Mouse (Mus musculus) limb, embryonic 12.5 days (tissue): ENCODE measurements at regions not wholly inside any gene's neighbourhood (a gene's known extent, or its start where the extent isn't known, plus 50 kb on each side); places are given as distances from the start of the nearest gene placed in this dataset.
"Not testable (repeated sequence)": the region's sequence is repeated elsewhere in the genome, so short reads cannot be mapped to it uniquely, and the experiment has no call there.

Experiments used
- ATAC-seq: fragments of 200-750 bp; cut with Nextera tagmentation; 2 replicates; pipeline ENCODE4 v1.8.0; 2017; ENCODE audit warnings: low read depth, moderate TSS enrichment; ENCODE audit not compliant: insufficient number of reproducible peaks, insufficient read depth, low FRiP score, low TSS enrichment
- H3K27ac ChIP-seq: fragments of 300-500 bp; sonication (generic); 2 replicates; pipeline ENCODE4 v1.5.1; 2016; ENCODE audit warnings: mild to moderate bottlenecking, moderate library complexity
- H3K27me3 ChIP-seq: fragments of 300-500 bp; sonication (generic); 2 replicates; pipeline ENCODE4 v1.6.1; 2016; ENCODE audit warnings: mild to moderate bottlenecking, moderate library complexity
- H3K36me3 ChIP-seq: fragments of 300-500 bp; sonication (generic); 2 replicates; pipeline ENCODE4 v1.6.1; 2016; ENCODE audit warnings: mild to moderate bottlenecking, moderate library complexity
- H3K4me1 ChIP-seq: fragments of 300-500 bp; sonication (generic); replicated peaks from 2 replicates; pipeline ENCODE4 v1.6.1; 2016
- H3K4me2 ChIP-seq: fragments of 300-500 bp; sonication (generic); 2 replicates; pipeline ENCODE4 v1.6.1; 2016; ENCODE audit warnings: mild to moderate bottlenecking, moderate library complexity
- H3K4me3 ChIP-seq: fragments of 300-500 bp; sonication (generic); replicated peaks from 2 replicates; pipeline ENCODE4 v1.5.1; 2016; ENCODE audit warnings: mild to moderate bottlenecking
- H3K9ac ChIP-seq: fragments of 300-500 bp; sonication (generic); replicated peaks from 2 replicates; pipeline ENCODE4 v1.6.1; 2016; ENCODE audit warnings: mild to moderate bottlenecking, moderate library complexity
- H3K9me3 ChIP-seq: fragments of 300-500 bp; sonication (generic); 2 replicates; pipeline ENCODE4 v1.6.1; 2016; ENCODE audit warnings: mild to moderate bottlenecking, moderate library complexity
- WGBS: fragments of 180-500 bp; shearing (Covaris S2); methylation state at CpG from one replicate; pipeline ENCODE4 v1.1.7; 2016; 5-methylcytosine and 5-hydroxymethylcytosine counted together

DNA sequence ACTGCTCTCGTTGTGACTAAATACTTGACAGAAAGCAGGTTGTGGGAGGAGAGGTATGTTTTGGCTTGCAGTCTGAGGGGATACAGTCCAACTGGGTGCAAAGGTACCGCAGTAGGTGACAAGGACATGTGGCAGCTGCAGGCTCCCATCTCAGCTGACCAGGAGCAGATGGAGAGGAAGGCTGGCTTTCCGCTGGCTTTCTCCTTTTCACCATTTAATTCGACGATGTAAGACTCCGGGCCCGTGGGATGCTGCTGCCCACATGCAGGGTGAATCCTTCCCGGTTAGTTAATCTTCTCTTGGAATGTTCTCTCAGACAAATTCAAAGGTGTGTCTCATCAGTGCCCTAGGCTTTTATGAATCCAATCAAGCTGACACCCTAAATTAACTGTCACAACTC is 676.1 kb upstream of the Gm19410 start:
- no peaks in the 10 kb centered on the region for H3K27me3 ChIP-seq
- no peak overlapping the region for H3K4me3 ChIP-seq
- H3K4me1 ChIP-seq, result no peaks in the 10 kb centered on the region
- H3K9me3 ChIP-seq, result no peaks in the 10 kb centered on the region
- no peak for ATAC-seq
- no peak overlapping the region for H3K27ac ChIP-seq
- H3K36me3 ChIP-seq, result no peaks in the 10 kb centered on the region
- H3K4me2 ChIP-seq, result no peak overlapping the region
- no peak overlapping the region for H3K9ac ChIP-seq
- 90% methylated on average over 8 of the region's 8 CpGs for WGBS

DNA sequence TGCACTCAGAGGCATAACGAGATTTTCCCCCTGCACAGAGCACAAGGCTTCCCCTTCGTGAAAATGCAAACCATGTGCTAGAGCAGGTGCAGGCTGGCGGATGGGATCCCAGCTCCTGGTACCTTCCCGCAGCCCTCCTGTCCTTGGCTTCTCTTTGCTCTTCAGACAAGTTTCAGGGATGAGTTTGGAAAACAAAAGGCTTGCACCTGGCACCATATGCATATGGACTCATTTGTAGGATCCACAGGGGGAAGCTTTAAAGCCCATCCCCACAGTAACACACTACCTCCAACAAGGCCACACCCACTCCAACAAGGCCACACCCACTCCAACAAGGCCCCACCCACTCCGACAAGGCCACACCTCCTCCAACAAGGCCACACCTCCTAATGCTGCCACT is 663.9 kb upstream of the Gm19410 start:
- 69% methylated on average over 5 of the region's 5 CpGs for WGBS
- no peaks in the 10 kb centered on the region for H3K4me1 ChIP-seq

DNA sequence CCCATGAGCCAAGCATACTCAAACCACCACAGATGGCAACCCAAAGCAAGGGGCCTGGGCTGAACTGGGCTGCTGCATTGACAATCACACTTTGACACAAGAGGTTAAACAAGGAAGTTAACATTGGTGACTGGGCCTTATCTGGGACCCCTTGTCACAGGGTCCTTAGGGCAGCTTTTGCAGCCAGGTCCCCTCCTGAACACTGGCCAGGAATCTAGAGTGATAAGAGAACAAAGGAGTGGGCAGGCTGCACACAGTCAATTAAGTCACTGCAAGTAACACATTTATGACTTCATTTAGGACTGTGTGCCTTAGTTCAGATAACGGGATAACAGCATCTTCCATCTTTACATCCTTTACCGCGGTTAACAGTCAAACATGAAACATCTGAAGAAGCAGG is 663.5 kb upstream of the Gm19410 start:
- not testable (repeated sequence) for H3K4me1 ChIP-seq

More for the DNA sequence above, 663.9 kb upstream of the Gm19410 start:
- H3K4me2 ChIP-seq, result no peak overlapping the region
- H3K36me3 ChIP-seq, result no peaks in the 10 kb centered on the region
- H3K27ac ChIP-seq, result no peak overlapping the region
- H3K9me3 ChIP-seq, result 0 out of 2 replicates have a peak, but pooled peaks cover 4% of the 10 kb centered on the region
- no peak overlapping the region for H3K4me3 ChIP-seq
- H3K27me3 ChIP-seq, result no peaks in the 10 kb centered on the region
- ATAC-seq, result no peak
- H3K9ac ChIP-seq, result no peak overlapping the region

DNA sequence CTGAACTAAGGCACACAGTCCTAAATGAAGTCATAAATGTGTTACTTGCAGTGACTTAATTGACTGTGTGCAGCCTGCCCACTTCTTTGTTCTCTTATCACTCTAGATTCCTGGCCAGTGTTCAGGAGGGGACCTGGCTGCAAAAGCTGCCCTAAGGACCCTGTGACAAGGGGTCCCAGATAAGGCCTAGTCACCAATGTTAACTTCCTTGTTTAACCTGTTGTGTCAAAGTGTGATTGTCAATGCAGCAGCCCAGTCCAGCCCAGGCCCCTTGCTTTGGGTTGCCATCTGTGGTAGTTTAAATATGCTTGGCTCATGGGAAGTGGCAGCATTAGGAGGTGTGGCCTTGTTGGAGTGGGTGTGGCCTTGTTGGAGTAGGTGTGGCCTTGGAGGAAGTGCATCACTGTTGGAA is 661.1 kb upstream of the Gm19410 start:
- H3K9ac ChIP-seq, H3K27ac ChIP-seq, H3K36me3 ChIP-seq, H3K27me3 ChIP-seq, H3K4me1 ChIP-seq, H3K9me3 ChIP-seq, ATAC-seq, H3K4me2 ChIP-seq, H3K4me3 ChIP-seq: not testable (repeated sequence)

More for the DNA sequence above, 663.5 kb upstream of the Gm19410 start:
- ATAC-seq, H3K9ac ChIP-seq, H3K4me3 ChIP-seq, H3K9me3 ChIP-seq, H3K27ac ChIP-seq, H3K4me2 ChIP-seq, H3K27me3 ChIP-seq, H3K36me3 ChIP-seq: not testable (repeated sequence)
- WGBS, result 66% methylated on average over 3 of the region's 3 CpGs

DNA sequence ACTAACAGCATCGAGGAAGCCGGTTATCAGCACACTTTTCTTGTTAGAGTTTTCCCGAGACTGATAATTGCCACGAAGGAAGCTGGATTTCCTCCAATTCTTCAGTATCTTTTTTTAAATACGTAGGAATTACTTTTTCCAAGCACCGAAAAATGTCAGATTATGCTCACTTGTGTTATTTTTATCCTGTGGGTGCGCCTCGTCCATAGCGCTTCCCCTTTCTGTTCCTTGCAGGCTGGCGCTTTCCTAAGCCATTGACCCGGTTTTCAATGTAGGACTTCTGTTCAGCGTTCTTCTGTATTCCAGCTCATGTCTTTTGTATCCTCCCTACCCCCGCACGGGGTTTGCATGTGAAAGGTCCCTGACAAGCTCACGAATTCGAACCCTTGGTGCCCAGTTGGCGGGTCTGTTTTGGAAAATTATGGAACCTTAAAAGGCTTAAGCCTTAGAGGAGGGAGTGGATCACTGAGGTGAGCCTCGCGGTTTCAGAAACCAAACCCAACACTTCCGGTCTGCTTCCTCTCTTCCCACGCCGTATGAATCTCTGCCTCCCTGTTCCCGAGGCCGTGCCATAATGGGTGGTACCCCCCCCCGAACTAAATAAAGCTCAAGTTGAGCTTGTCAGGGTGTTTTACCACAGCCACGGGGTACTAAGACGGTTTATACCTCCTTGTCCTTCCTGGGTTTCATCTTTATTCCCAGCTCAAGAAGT is 655.9 kb upstream of the Gm19410 start:
- 86% methylated on average over 27 of the region's 27 CpGs for WGBS

DNA sequence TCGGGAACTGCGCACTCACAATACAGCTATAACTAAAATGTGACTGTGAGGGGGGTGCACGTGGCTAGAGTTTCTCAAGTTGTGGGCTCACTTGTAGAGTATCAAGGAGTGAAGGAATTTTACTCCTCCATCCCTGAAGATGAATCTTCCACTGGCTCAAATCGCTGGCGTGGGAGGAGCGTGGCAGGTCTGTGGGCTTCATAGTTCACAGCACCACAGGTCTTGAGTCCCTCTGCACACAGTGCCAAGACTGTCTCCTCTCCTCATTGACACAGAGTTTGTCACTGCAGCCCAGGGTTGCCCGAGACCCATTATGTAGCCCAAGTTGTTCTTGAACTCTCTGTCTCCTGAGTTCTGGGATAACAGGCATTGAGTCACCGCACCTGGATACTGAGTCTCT is 655.3 kb upstream of the Gm19410 start:
- Histone ChIP-seq H3K9me3 (no peaks in the 10 kb centered on the region), H3K4me1 (no peaks in the 10 kb centered on the region), H3K4me3 (no peak overlapping the region), H3K4me2 (no peak overlapping the region), H3K9ac (no peak overlapping the region), H3K36me3 (no peaks in the 10 kb centered on the region), H3K27ac (no peak overlapping the region), H3K27me3 (no peaks in the 10 kb centered on the region)
- no peak for ATAC-seq
- WGBS, result 93% methylated on average over 8 of the region's 8 CpGs

More for the DNA sequence above, 655.9 kb upstream of the Gm19410 start:
- Histone ChIP-seq H3K4me2 (no peak overlapping the region), H3K4me1 (no peaks in the 10 kb centered on the region), H3K36me3 (no peaks in the 10 kb centered on the region), H3K27ac (no peak overlapping the region), H3K9me3 (no peaks in the 10 kb centered on the region), H3K9ac (no peak overlapping the region), H3K4me3 (no peak overlapping the region), H3K27me3 (no peaks in the 10 kb centered on the region)
- ATAC-seq, result no peak

DNA sequence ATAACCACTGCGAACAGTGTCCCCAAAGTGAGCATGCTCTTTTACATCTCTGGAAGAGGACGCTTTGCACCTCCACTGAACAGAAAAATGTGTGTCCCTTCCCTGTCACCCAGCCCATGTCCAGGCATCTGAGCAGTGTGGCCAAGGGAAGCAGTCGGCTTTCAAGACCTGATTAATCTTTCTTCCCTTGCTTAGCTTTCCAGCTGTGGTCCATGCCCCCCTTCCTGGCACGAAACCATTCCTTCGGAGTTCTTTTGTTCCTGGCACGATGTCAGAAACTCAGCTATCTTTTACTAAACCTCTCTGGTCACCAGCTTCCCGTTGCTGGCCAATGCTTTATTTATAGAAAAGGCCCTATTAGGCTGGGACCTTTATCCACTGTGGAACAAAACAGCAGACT is 654.5 kb upstream of the Gm19410 start:
- H3K36me3 ChIP-seq, result no peaks in the 10 kb centered on the region
- no peaks in the 10 kb centered on the region for H3K9me3 ChIP-seq
- 82% methylated on average over 7 of the region's 7 CpGs for WGBS
- no peak overlapping the region for H3K9ac ChIP-seq
- H3K4me1 ChIP-seq, result no peaks in the 10 kb centered on the region
- H3K4me2 ChIP-seq, result no peak overlapping the region
- no peak overlapping the region for H3K27ac ChIP-seq
- no peak overlapping the region for H3K4me3 ChIP-seq
- no peak for ATAC-seq
- H3K27me3 ChIP-seq, result no peaks in the 10 kb centered on the region

DNA sequence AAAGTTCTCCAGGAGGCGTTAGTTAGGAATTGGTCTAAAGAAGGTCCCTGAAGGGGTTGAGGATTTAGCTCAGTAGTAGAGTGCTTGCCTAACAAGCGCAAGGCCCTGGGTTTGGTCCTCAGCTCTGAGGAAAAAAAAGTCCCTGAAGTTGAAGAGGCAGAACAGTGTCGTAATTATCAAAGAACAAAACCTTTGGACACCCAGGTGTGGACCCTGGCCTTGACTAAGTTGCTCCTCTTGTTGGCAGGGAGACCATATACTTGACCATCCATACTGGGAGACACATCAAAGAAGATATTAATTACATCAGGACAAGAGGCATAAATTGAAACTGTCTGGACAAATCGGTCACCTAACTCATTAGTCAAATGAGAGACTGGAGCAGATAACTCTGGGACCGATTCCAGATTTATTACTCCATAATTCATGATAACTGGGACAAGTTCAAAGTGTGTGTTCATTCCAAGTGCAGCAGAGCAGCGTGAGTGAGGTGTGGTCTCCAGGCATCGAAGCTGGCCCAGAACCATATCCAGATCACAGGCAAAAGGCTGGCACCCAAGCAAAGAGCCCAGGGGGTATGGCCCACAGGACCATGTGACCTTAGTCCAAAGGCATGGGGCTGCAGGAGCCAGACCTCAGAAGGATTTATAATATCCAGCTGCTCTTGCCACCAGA is 652.9 kb upstream of the Gm19410 start:
- H3K27me3 ChIP-seq, result no peaks in the 10 kb centered on the region
- no peak for ATAC-seq
- H3K4me3 ChIP-seq, result no peak overlapping the region
- no peak overlapping the region for H3K27ac ChIP-seq
- H3K4me2 ChIP-seq, result no peak overlapping the region
- no peaks in the 10 kb centered on the region for H3K36me3 ChIP-seq
- 57% methylated on average over 7 of the region's 7 CpGs for WGBS
- no peak overlapping the region for H3K9ac ChIP-seq
- H3K4me1 ChIP-seq, result no peaks in the 10 kb centered on the region
- no peaks in the 10 kb centered on the region for H3K9me3 ChIP-seq

DNA sequence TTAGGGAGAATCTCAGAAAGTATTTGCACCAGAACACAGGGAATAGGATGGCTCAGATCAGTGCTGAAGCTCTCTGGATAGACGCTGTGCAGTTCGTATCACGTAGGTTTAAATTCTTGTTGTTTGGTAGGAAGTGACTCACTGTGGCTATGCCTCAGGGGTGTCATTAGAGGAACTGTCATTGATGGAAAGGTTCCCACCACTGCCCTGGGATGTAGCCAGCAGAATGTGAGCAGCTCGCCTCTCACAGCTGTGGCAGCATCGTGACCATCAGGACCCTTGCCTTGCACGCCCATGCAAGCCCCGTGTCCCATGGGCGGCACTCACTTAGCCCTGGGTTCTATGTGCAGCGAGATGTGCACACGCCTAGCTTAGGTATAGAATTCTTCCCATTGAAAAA is 651.6 kb upstream of the Gm19410 start:
- Histone ChIP-seq H3K27me3 (no peaks in the 10 kb centered on the region), H3K4me2 (no peak overlapping the region), H3K36me3 (no peaks in the 10 kb centered on the region), H3K4me1 (no peaks in the 10 kb centered on the region), H3K27ac (no peak overlapping the region), H3K4me3 (no peak overlapping the region), H3K9ac (no peak overlapping the region), H3K9me3 (no peaks in the 10 kb centered on the region)
- WGBS, result 77% methylated on average over 10 of the region's 10 CpGs
- no peak for ATAC-seq

DNA sequence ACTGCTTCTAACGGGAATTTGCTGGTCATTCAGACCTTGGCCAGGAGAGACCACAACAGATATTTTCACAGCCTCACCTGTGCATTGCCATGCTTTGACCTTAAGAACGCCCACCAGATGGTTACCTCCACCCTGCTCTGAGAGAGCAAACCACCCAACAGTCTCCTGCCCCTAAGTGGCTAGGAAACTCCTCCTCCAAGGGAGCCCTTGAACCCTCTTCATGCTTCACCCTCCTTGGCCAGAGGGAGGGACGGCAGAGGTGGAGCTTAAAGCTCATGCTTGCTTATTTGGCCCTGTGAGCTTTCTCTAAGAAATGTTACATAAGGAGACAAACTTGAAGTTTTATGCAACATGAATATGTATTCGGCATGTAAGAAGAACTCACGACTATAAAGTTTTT is 645.0 kb upstream of the Gm19410 start:
- 72% methylated on average over 5 of the region's 5 CpGs for WGBS
- Histone ChIP-seq H3K4me1 (peaks cover 3% of the 10 kb centered on the region; the same call in 1 of the 2 replicates), H3K27me3 (no peaks in the 10 kb centered on the region), H3K4me2 (no peak overlapping the region), H3K9ac (no peak overlapping the region), H3K27ac (no peak overlapping the region), H3K9me3 (no peaks in the 10 kb centered on the region), H3K4me3 (no peak overlapping the region), H3K36me3 (no peaks in the 10 kb centered on the region)
- no peak for ATAC-seq

DNA sequence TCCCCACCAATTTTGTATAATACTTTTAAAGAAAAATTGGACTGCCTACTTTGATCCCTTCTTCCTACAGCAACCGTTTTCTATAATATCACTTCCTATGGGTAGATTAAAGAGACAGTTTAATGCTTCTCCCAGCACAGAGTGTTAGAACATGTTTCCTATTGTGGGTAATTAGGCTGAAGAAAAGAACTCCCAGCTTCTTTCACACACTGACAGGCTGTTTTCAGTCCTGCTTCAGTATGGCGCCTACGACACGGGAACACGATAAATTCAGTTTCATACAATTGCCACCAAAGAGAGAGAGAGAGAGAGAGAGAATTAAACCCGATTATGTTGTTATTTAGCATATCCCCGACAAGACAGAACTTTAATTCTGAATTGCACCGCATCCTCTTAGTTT is 644.5 kb upstream of the Gm19410 start:
- Histone ChIP-seq H3K4me1 (peaks cover 3% of the 10 kb centered on the region; the same call in 1 of the 2 replicates), H3K9ac (no peak overlapping the region), H3K36me3 (no peaks in the 10 kb centered on the region), H3K27me3 (no peaks in the 10 kb centered on the region), H3K4me3 (no peak overlapping the region), H3K27ac (no peak overlapping the region), H3K9me3 (no peaks in the 10 kb centered on the region), H3K4me2 (no peak overlapping the region)
- 88% methylated on average over 8 of the region's 8 CpGs for WGBS
- no peak for ATAC-seq

DNA sequence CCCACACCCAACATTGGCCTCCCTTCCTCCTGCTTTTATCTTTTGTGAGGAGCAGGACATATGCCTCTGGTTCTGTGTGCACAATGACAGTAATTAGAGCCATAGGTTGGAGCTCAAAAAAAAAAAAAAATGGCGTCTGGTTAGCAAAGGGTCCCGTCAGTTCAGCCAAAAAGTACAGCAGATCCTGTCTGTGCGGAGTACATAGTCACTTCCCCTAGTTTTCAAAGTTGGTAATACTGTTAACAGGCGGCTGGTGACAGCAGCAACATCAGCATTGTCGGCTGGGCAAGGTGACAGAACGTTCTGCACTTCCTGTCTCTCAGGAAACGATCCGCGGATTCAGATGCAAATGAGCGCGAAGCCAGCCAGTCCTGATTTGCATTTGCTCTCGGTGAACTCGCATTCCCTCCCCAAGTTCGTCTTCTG is 642.4 kb upstream of the Gm19410 start:
- H3K9ac ChIP-seq, result peak overlapping the region; percentile 52
- WGBS, result 8% methylated on average over 14 of the region's 14 CpGs
- H3K27me3 ChIP-seq, result no peaks in the 10 kb centered on the region
- H3K27ac ChIP-seq, result no peak overlapping the region
- peak overlapping the region; percentile 56 for H3K4me2 ChIP-seq
- peak overlapping the region; percentile 29 for H3K4me3 ChIP-seq
- ATAC-seq, result no peak
- peaks cover 3% of the 10 kb centered on the region; the same call in 1 of the 2 replicates for H3K4me1 ChIP-seq
- H3K36me3 ChIP-seq, result no peaks in the 10 kb centered on the region
- no peaks in the 10 kb centered on the region for H3K9me3 ChIP-seq
